Mouse (Mus musculus): Measurements from ENCODE around the gene Neu2.

DNA sequence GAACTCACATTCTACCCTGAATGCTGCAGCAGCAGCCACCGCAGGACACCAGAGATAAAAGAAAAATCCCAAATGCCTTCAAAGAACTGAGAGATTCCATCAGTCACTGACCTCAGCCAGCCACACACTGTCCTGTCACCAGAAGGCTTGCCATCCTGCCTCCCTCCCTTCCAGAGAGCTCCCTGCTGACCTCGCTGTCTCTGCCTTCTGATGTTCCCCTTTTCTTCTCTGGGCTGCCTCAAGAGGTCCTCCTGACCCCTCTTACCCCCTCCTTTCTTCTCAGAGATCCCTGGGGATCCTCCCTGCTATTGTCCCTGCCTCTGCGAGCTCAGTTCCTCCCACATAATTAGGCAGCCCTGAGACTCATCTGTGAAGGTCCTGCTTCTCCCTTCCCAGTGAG, 71.1 kb downstream of the Neu2 start:
- TF ChIP-seq POLR2A (IDR thresholded peaks at IDR 0.05; ENCODE audit: insufficient read depth, low read depth, low read length), result no peak
- TF ChIP-seq CTCF (IDR thresholded peaks at IDR 0.05), result no peak
- TF ChIP-seq EP300 (IDR thresholded peaks at IDR 0.05; ENCODE audit: insufficient read depth, low read depth, low read length), result no peak
